In the genomic region with DNA sequence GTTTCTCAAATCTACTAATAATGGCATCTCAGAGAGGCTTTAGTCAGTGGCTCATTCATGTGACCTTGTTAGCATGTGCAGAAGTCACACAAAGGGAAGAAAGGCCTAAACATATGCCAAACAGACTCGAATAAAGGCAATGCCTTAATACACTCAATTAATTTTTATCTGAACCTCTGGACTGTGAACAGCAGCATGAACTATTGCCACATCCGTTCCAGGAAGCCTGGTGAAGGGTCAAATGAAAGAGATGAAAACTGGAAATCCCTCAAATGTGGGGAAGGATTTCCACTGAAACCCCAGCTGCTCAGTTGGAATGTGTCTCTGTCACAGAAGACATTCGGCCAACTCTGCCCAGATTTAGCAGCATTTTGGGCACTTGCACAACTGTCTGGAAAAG, we compare ENCODE assay signal across 23 mouse cellular contexts.
"Had no signal": no experiment of that assay in that cellular context is flagged by ENCODE, and none has a peak within 500 bp of the region (broad histone marks: within the 10 kb centered on the region; RNA-seq: fewer than 3 reads in every experiment).

No protein-coding gene starts in this region.

- H3K36me3 ChIP-seq: heart, embryonic 13.5 days; heart, embryonic 15.5 days; hindbrain, embryonic 15.5 days; limb, embryonic 10.5 days; limb, embryonic 12.5 days; liver, embryonic 13.5 days had no signal

- H3K4me2 ChIP-seq: heart, embryonic 11.5 days; heart, embryonic 13.5 days; heart, embryonic 15.5 days; hindbrain, embryonic 13.5 days; hindbrain, embryonic 15.5 days; limb, embryonic 12.5 days; liver, embryonic 13.5 days had no signal

- H3K9ac ChIP-seq: heart, embryonic 13.5 days; heart, embryonic 15.5 days; hindbrain, embryonic 13.5 days; hindbrain, embryonic 15.5 days; limb, embryonic 12.5 days; liver, embryonic 13.5 days had no signal

- H3K4me1 ChIP-seq: heart, embryonic 13.5 days; heart, embryonic 15.5 days; hindbrain, embryonic 13.5 days; hindbrain, embryonic 15.5 days; limb, embryonic 10.5 days; limb, embryonic 12.5 days; liver, embryonic 13.5 days had no signal

- ATAC-seq: hindbrain, postnatal 0 days; intestine, embryonic 16.5 days had no signal

- H3K27me3 ChIP-seq: heart, embryonic 13.5 days; heart, embryonic 15.5 days; hindbrain, embryonic 13.5 days; hindbrain, embryonic 15.5 days; limb, embryonic 12.5 days; liver, embryonic 13.5 days had no signal

- DNase-seq: gastrocnemius, postnatal 14 days; gastrocnemius, postnatal 36 days; heart, adult 11 months; heart, adult 2 months; heart, postnatal 14 days; heart, postnatal 36 days; kidney, adult 18-20 months; kidney, postnatal 14 days; kidney, postnatal 36 days; layer of hippocampus, adult 9-11 months; layer of hippocampus, postnatal 36 days; liver; liver, embryonic 13.5 days had no signal

- H3K27ac ChIP-seq: heart, adult 2 months; heart, embryonic 13.5 days; heart, embryonic 15.5 days; hindbrain, embryonic 13.5 days; hindbrain, embryonic 15.5 days; hindbrain, postnatal 0 days; left cerebral cortex, adult 2 months; limb, embryonic 10.5 days; limb, embryonic 12.5 days; liver, embryonic 13.5 days had no signal

- H3K4me3 ChIP-seq: heart, adult 2 months; heart, embryonic 13.5 days; heart, embryonic 15.5 days; hindbrain, embryonic 13.5 days; hindbrain, embryonic 15.5 days; left cerebral cortex, adult 2 months; limb, embryonic 10.5 days; limb, embryonic 12.5 days; liver, embryonic 13.5 days had no signal

- H3K9me3 ChIP-seq: heart, embryonic 13.5 days; heart, embryonic 15.5 days; hindbrain, embryonic 13.5 days; hindbrain, embryonic 15.5 days; limb, embryonic 10.5 days; limb, embryonic 12.5 days; liver, embryonic 13.5 days had no signal
